Mouse (Mus musculus) 416B (cell line): ENCODE data around the gene Gli3.
A peak's percentile ranks its signal among the peaks of the same experiment; 100 is the strongest.

Source experiments
- DNase-seq: peaks from one replicate; pipeline ENCODE4 v3.0.0; 2011; ENCODE audit warnings: low read depth

The Gli3 gene

GRCm38 (mm10) chr13:15662375-15662774, 199.3 kb downstream of the Gli3 start:
- DNase-seq: no peak

GRCm38 (mm10) chr13:15664580-15665201, 201.7 kb downstream of the Gli3 start:
- DNase-seq: no peak

GRCm38 (mm10) chr13:15665514-15665913, 202.5 kb downstream of the Gli3 start:
- no peak for DNase-seq

- no peak for DNase-seq
These were observed 207.3 kb downstream of the Gli3 start for GRCm38 (mm10) chr13:15670144-15670961.

GRCm38 (mm10) chr13:15670962-15671313, 207.9 kb downstream of the Gli3 start:
- DNase-seq: no peak

- no peak for DNase-seq
These were observed 212.4 kb downstream of the Gli3 start for GRCm38 (mm10) chr13:15675480-15675879.

GRCm38 (mm10) chr13:15677106-15677760, 214.2 kb downstream of the Gli3 start:
- no peak for DNase-seq

- DNase-seq: no peak
These were observed 218.5 kb downstream of the Gli3 start for GRCm38 (mm10) chr13:15681530-15681929.

- DNase-seq: no peak
These were observed 220.0 kb downstream of the Gli3 start for GRCm38 (mm10) chr13:15683006-15683405.

GRCm38 (mm10) chr13:15688074-15688825, 225.2 kb downstream of the Gli3 start:
- no peak for DNase-seq

- DNase-seq: no peak
These were observed 225.9 kb downstream of the Gli3 start for GRCm38 (mm10) chr13:15688826-15689501.

GRCm38 (mm10) chr13:15691751-15692464, 228.9 kb downstream of the Gli3 start:
- no peak for DNase-seq

- DNase-seq: no peak
These were observed 229.4 kb downstream of the Gli3 start for GRCm38 (mm10) chr13:15692465-15692809.

GRCm38 (mm10) chr13:15698284-15698683, 235.2 kb downstream of the Gli3 start:
- no peak for DNase-seq

GRCm38 (mm10) chr13:15699116-15699515, 236.1 kb downstream of the Gli3 start:
- no peak for DNase-seq

GRCm38 (mm10) chr13:15704669-15705068, 241.6 kb downstream of the Gli3 start:
- DNase-seq: no peak

- DNase-seq: no peak
These were observed 244.4 kb downstream of the Gli3 start for GRCm38 (mm10) chr13:15707481-15707881.

GRCm38 (mm10) chr13:15713486-15713885, 250.5 kb downstream of the Gli3 start:
- DNase-seq: no peak

- DNase-seq: no peak
These were observed 251.3 kb downstream of the Gli3 start for GRCm38 (mm10) chr13:15714331-15714725.

- DNase-seq: peak; percentile 53
These were observed 251.8 kb downstream of the Gli3 start for GRCm38 (mm10) chr13:15714726-15715437.

GRCm38 (mm10) chr13:15721446-15721845, 258.4 kb downstream of the Gli3 start:
- no peak for DNase-seq
